Mouse (Mus musculus): ENCODE measurements around the gene Rnf40.

DNA sequence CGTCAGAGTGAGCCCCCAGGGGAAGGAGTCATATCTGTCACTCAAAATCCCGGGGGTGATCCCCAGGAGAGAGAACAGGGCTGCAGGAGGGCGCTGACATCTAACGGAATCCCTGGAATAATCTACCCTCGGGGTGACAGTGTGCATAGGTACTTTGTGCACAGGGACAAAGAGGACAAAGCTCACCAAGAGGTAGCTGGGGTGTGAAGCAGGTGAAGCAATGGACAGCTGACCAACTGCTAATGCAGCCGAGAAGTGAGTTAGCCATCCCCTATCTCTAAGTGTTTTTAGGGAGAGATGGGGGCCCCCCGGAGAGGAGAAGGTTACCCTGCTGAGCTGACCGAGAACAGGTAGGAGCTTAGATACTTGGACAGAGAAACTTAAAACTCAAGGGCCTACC lies 25.5 kb downstream of the Rnf40 start:
- TF ChIP-seq CTCF (IDR thresholded peaks at IDR 0.05; ENCODE audit: extremely low read depth, insufficient read depth, low read length), result no peak
- TF ChIP-seq POLR2A (IDR thresholded peaks at IDR 0.05; ENCODE audit: extremely low read depth, insufficient read depth, low read length), result no peak

All from cortical plate, adult 2 months (tissue).